Mouse (Mus musculus): ENCODE results near the gene Rps12. TPM values are rescaled to one million over a fixed set of nuclear protein-coding genes. Genes with fewer than 3 reads are reported as not detected.

Gene Rps12
- polyA plus RNA-seq, 1 experiment from 2014 or later = 195 TPM

GRCm38 (mm10) chr10:23782855-23783492 is 4.1 kb downstream of the Rps12 start:
- Histone ChIP-seq H3K4me3 (replicated peaks) (no peak overlapping the region), H3K9ac (no peak overlapping the region), H3K36me3 (peaks cover 14% of the 10 kb centered on the region), H3K27ac (0 out of 2 replicates have a peak overlapping the region, but pooled peaks have one; percentile 0), H3K4me1 (replicated peaks) (peaks cover 11% of the 10 kb centered on the region; the same call in 1 of the 2 replicates), H3K4me2 (replicated peaks) (no peak overlapping the region), H3K27me3 (replicated peaks) (no peaks in the 10 kb centered on the region), H3K9me3 (no peaks in the 10 kb centered on the region)
- WGBS = 30% methylated on average over 2 of the region's 2 CpGs
- ATAC-seq = no peak

GRCm38 (mm10) chr10:23781760-23782735 is 5.0 kb downstream of the Rps12 start:
- no peak for ATAC-seq
- Histone ChIP-seq H3K4me3 (replicated peaks) (no peak overlapping the region), H3K4me2 (replicated peaks) (no peak overlapping the region), H3K9me3 (no peaks in the 10 kb centered on the region), H3K27ac (no peak overlapping the region), H3K36me3 (peaks cover 14% of the 10 kb centered on the region), H3K9ac (no peak overlapping the region), H3K4me1 (replicated peaks) (peaks cover 11% of the 10 kb centered on the region; the same call in 1 of the 2 replicates), H3K27me3 (replicated peaks) (no peaks in the 10 kb centered on the region)
- 77% methylated on average over 11 of the region's 11 CpGs for WGBS

- Histone ChIP-seq H3K4me3 (replicated peaks) (no peak overlapping the region), H3K4me1 (replicated peaks) (peaks cover 7% of the 10 kb centered on the region; the same call in 1 of the 2 replicates), H3K27ac (no peak overlapping the region), H3K4me2 (replicated peaks) (no peak overlapping the region), H3K9ac (no peak overlapping the region), H3K27me3 (replicated peaks) (no peaks in the 10 kb centered on the region), H3K36me3 (peaks cover 14% of the 10 kb centered on the region), H3K9me3 (no peaks in the 10 kb centered on the region)
- 79% methylated on average over 6 of the region's 6 CpGs for WGBS
- ATAC-seq = peak; percentile 50
These were observed 6.4 kb downstream of the Rps12 start for GRCm38 (mm10) chr10:23780539-23781275.

GRCm38 (mm10) chr10:23777288-23777945 is 9.7 kb downstream of the Rps12 start:
- ATAC-seq = no peak
- Histone ChIP-seq H3K9me3 (no peaks in the 10 kb centered on the region), H3K4me3 (replicated peaks) (no peak overlapping the region), H3K9ac (no peak overlapping the region), H3K4me2 (replicated peaks) (no peak overlapping the region), H3K27ac (no peak overlapping the region), H3K36me3 (no peaks in the 10 kb centered on the region), H3K4me1 (replicated peaks) (no peaks in the 10 kb centered on the region), H3K27me3 (replicated peaks) (no peaks in the 10 kb centered on the region)
- WGBS = 33% methylated on average over 5 of the region's 5 CpGs

GRCm38 (mm10) chr10:23754166-23754565 is 32.9 kb downstream of the Rps12 start:
- Histone ChIP-seq H3K9me3 (no peaks in the 10 kb centered on the region), H3K4me3 (replicated peaks) (no peak overlapping the region), H3K36me3 (no peaks in the 10 kb centered on the region), H3K27ac (no peak overlapping the region), H3K27me3 (replicated peaks) (no peaks in the 10 kb centered on the region), H3K4me2 (replicated peaks) (no peak overlapping the region), H3K9ac (no peak overlapping the region), H3K4me1 (replicated peaks) (no peaks in the 10 kb centered on the region)
- WGBS = 39% methylated on average over 7 of the region's 7 CpGs
- no peak for ATAC-seq

Other genes starting within 250 kb of the Rps12 start
- gene Slc18b1, start 9.7 kb upstream of the Rps12 start, polyA plus RNA-seq (2015; fragmentation: Nextera tagmentation; extraction: Ambion mirVana) = 15.8 and 17.0 TPM in 2 replicates
- gene Vnn3, start 64.2 kb upstream of the Rps12 start, polyA plus RNA-seq (2015; fragmentation: Nextera tagmentation; extraction: Ambion mirVana) = 0.24 and 0.28 TPM in 2 replicates
- gene Vnn1, start 107.4 kb upstream of the Rps12 start, polyA plus RNA-seq (2015; fragmentation: Nextera tagmentation; extraction: Ambion mirVana) = 1.9 and 2.4 TPM in 2 replicates
- not detected in 2 replicates for gene Taar1, start 133.1 kb upstream of the Rps12 start, polyA plus RNA-seq (2015; fragmentation: Nextera tagmentation; extraction: Ambion mirVana)
- 0.14 and 0.21 TPM in 2 replicates for gene Taar2, start 151.3 kb upstream of the Rps12 start, polyA plus RNA-seq (2015; fragmentation: Nextera tagmentation; extraction: Ambion mirVana)
- gene Taar3, start 162.3 kb upstream of the Rps12 start, polyA plus RNA-seq (2015; fragmentation: Nextera tagmentation; extraction: Ambion mirVana) = not detected in 2 replicates
- not detected in 2 replicates for gene Taar4, start 173.2 kb upstream of the Rps12 start, polyA plus RNA-seq (2015; fragmentation: Nextera tagmentation; extraction: Ambion mirVana)
- not detected in 2 replicates for gene Taar5, start 183.4 kb upstream of the Rps12 start, polyA plus RNA-seq (2015; fragmentation: Nextera tagmentation; extraction: Ambion mirVana)
- not detected in 2 replicates for gene Taar6, start 198.4 kb upstream of the Rps12 start, polyA plus RNA-seq (2015; fragmentation: Nextera tagmentation; extraction: Ambion mirVana)
- not detected in 2 replicates for gene Taar7a, start 206.2 kb upstream of the Rps12 start, polyA plus RNA-seq (2015; fragmentation: Nextera tagmentation; extraction: Ambion mirVana)
- gene Taar7b, start 212.7 kb upstream of the Rps12 start, polyA plus RNA-seq (2015; fragmentation: Nextera tagmentation; extraction: Ambion mirVana) = not detected in 2 replicates
- gene Taar7d, start 239.9 kb upstream of the Rps12 start, polyA plus RNA-seq (2015; fragmentation: Nextera tagmentation; extraction: Ambion mirVana) = not detected in 2 replicates

All from intestine, embryonic 15.5 days (tissue).